Mouse (Mus musculus) forebrain, embryonic 10.5 days (tissue): ENCODE measurements around the gene Atg101. TPM values are rescaled to one million over a fixed set of nuclear protein-coding genes. Genes with fewer than 3 reads are reported as not detected.

Experiments
- DNase-seq: peaks from one replicate; pipeline ENCODE4 v3.0.0-alpha.2; 2017; ENCODE audit warnings: low spot score; ENCODE audit errors: extremely low spot score
- H3K27ac ChIP-seq: fragments of 300-500 bp; sonication (generic); 2 replicates; pipeline ENCODE4 v1.5.1; 2016; ENCODE audit warnings: mild to moderate bottlenecking
- H3K27me3 ChIP-seq: fragments of 300-500 bp; sonication (generic); 2 replicates; pipeline ENCODE4 v1.6.1; 2016; ENCODE audit warnings: mild to moderate bottlenecking; ENCODE audit not compliant: poor library complexity, severe bottlenecking
- H3K36me3 ChIP-seq: fragments of 300-500 bp; sonication (generic); replicated peaks from 2 replicates; pipeline ENCODE4 v1.6.1; 2016; ENCODE audit warnings: mild to moderate bottlenecking, moderate library complexity
- H3K4me1 ChIP-seq: fragments of 300-500 bp; sonication (generic); 2 replicates; pipeline ENCODE4 v1.6.1; 2016
- H3K4me3 ChIP-seq: fragments of 300-500 bp; sonication (generic); 2 replicates; pipeline ENCODE4 v1.5.1; 2016; ENCODE audit warnings: mild to moderate bottlenecking, moderate library complexity
- H3K9me3 ChIP-seq: fragments of 300-500 bp; sonication (generic); 2 replicates; pipeline ENCODE4 v1.6.1; 2016; ENCODE audit warnings: mild to moderate bottlenecking, moderate library complexity
- WGBS: fragments of 180-500 bp; shearing (Covaris S2); methylation state at CpG from one replicate; pipeline ENCODE4 v1.1.7; 2016; 5-methylcytosine and 5-hydroxymethylcytosine counted together
- polyA plus RNA-seq: library from polyadenylated mRNA; unstranded; fragments of >200 nt; fragmentation: Nextera tagmentation; extraction: Ambion mirVana; gene quantifications from 2 replicates; pipeline ENCODE4 v1.2.1, GENCODE M21; 2016

Gene Atg101
- polyA plus RNA-seq, 1 experiment from 2014 or later: 77.8 TPM

GRCm38 (mm10) chr15:101296091-101296490 is 12.0 kb downstream of the Atg101 start:
- no peak overlapping the region for H3K27ac ChIP-seq
- no peak for DNase-seq
- H3K4me1 ChIP-seq: peaks cover 16% of the 10 kb centered on the region
- H3K27me3 ChIP-seq: no peaks in the 10 kb centered on the region
- no peak overlapping the region for H3K4me3 ChIP-seq
- WGBS: 89% methylated on average over 11 of the region's 11 CpGs
- peaks cover 11% of the 10 kb centered on the region for H3K36me3 ChIP-seq
- H3K9me3 ChIP-seq: no peaks in the 10 kb centered on the region

GRCm38 (mm10) chr15:101297988-101298387 is 13.9 kb downstream of the Atg101 start:
- Histone ChIP-seq H3K4me3 (peak overlapping the region; percentile 42; the same call in 1 of the 2 replicates), H3K27ac (peak overlapping the region; percentile 79), H3K4me1 (peaks cover 16% of the 10 kb centered on the region), H3K36me3 (no peaks in the 10 kb centered on the region; the same call in 1 of the 2 replicates), H3K27me3 (no peaks in the 10 kb centered on the region), H3K9me3 (no peaks in the 10 kb centered on the region)
- WGBS: 24% methylated on average over 7 of the region's 7 CpGs
- no peak for DNase-seq

- Histone ChIP-seq H3K27me3 (no peaks in the 10 kb centered on the region), H3K4me3 (peak overlapping the region; percentile 42), H3K9me3 (no peaks in the 10 kb centered on the region), H3K36me3 (no peaks in the 10 kb centered on the region), H3K4me1 (peaks cover 14% of the 10 kb centered on the region), H3K27ac (peak overlapping the region; percentile 79)
- 10% methylated on average over 7 of the region's 7 CpGs for WGBS
- peak; percentile 60 for DNase-seq
These were observed 14.5 kb downstream of the Atg101 start for GRCm38 (mm10) chr15:101298550-101298949.

- DNase-seq: no peak
- H3K4me1 ChIP-seq: peaks cover 10% of the 10 kb centered on the region
- no peak overlapping the region for H3K4me3 ChIP-seq
- no peaks in the 10 kb centered on the region for H3K27me3 ChIP-seq
- no peaks in the 10 kb centered on the region for H3K36me3 ChIP-seq
- H3K9me3 ChIP-seq: no peaks in the 10 kb centered on the region
- H3K27ac ChIP-seq: no peak overlapping the region
- 89% methylated on average over 14 of the region's 14 CpGs for WGBS
These were observed 15.4 kb downstream of the Atg101 start for GRCm38 (mm10) chr15:101299480-101299960.

- no peak overlapping the region for H3K27ac ChIP-seq
- no peak for DNase-seq
- no peaks in the 10 kb centered on the region for H3K36me3 ChIP-seq
- H3K27me3 ChIP-seq: no peaks in the 10 kb centered on the region
- H3K9me3 ChIP-seq: no peaks in the 10 kb centered on the region
- 75% methylated on average over 6 of the region's 6 CpGs for WGBS
- peaks cover 10% of the 10 kb centered on the region for H3K4me1 ChIP-seq
- H3K4me3 ChIP-seq: no peak overlapping the region
These were observed 16.1 kb downstream of the Atg101 start for GRCm38 (mm10) chr15:101300128-101300527.

GRCm38 (mm10) chr15:101302201-101302600 is 18.1 kb downstream of the Atg101 start:
- Histone ChIP-seq H3K27me3 (no peaks in the 10 kb centered on the region), H3K9me3 (no peaks in the 10 kb centered on the region), H3K27ac (no peak overlapping the region), H3K4me1 (peaks cover 10% of the 10 kb centered on the region), H3K4me3 (no peak overlapping the region), H3K36me3 (no peaks in the 10 kb centered on the region)
- WGBS: 80% methylated on average over 3 of the region's 3 CpGs
- DNase-seq: no peak

- no peak overlapping the region for H3K27ac ChIP-seq
- H3K4me3 ChIP-seq: no peak overlapping the region
These were observed 19.8 kb downstream of the Atg101 start for GRCm38 (mm10) chr15:101303830-101304229.

GRCm38 (mm10) chr15:101306459-101306858 is 22.4 kb downstream of the Atg101 start:
- H3K27ac ChIP-seq: no peak overlapping the region
- H3K4me3 ChIP-seq: no peak overlapping the region
- peaks cover 17% of the 10 kb centered on the region for H3K4me1 ChIP-seq
- no peaks in the 10 kb centered on the region for H3K36me3 ChIP-seq
- DNase-seq: no peak
- H3K9me3 ChIP-seq: no peaks in the 10 kb centered on the region
- WGBS: 95% methylated on average over 4 of the region's 4 CpGs
- H3K27me3 ChIP-seq: no peaks in the 10 kb centered on the region

More at GRCm38 (mm10) chr15:101303830-101304229, 19.8 kb downstream of the Atg101 start:
- Histone ChIP-seq H3K9me3 (no peaks in the 10 kb centered on the region), H3K4me1 (peaks cover 7% of the 10 kb centered on the region), H3K27me3 (no peaks in the 10 kb centered on the region), H3K36me3 (no peaks in the 10 kb centered on the region)
- WGBS: 85% methylated on average over 4 of the region's 4 CpGs
- no peak for DNase-seq

GRCm38 (mm10) chr15:101308440-101309348 is 24.6 kb downstream of the Atg101 start:
- H3K4me3 ChIP-seq: no peak overlapping the region

GRCm38 (mm10) chr15:101309493-101309892 is 25.4 kb downstream of the Atg101 start:
- H3K9me3 ChIP-seq: no peaks in the 10 kb centered on the region
- H3K36me3 ChIP-seq: no peaks in the 10 kb centered on the region
- DNase-seq: no peak
- WGBS: 56% methylated on average over 5 of the region's 5 CpGs
- no peaks in the 10 kb centered on the region for H3K27me3 ChIP-seq
- no peak overlapping the region for H3K27ac ChIP-seq
- H3K4me1 ChIP-seq: peaks cover 17% of the 10 kb centered on the region
- no peak overlapping the region for H3K4me3 ChIP-seq

More at GRCm38 (mm10) chr15:101308440-101309348, 24.6 kb downstream of the Atg101 start:
- no peaks in the 10 kb centered on the region for H3K9me3 ChIP-seq
- no peak for DNase-seq
- H3K27ac ChIP-seq: no peak overlapping the region
- no peaks in the 10 kb centered on the region for H3K27me3 ChIP-seq
- peaks cover 17% of the 10 kb centered on the region for H3K4me1 ChIP-seq
- WGBS: 60% methylated on average over 13 of the region's 13 CpGs
- H3K36me3 ChIP-seq: no peaks in the 10 kb centered on the region

- H3K4me1 ChIP-seq: peaks cover 28% of the 10 kb centered on the region
- H3K27ac ChIP-seq: no peak overlapping the region
- H3K27me3 ChIP-seq: no peaks in the 10 kb centered on the region
- H3K9me3 ChIP-seq: no peaks in the 10 kb centered on the region
- no peak for DNase-seq
- H3K36me3 ChIP-seq: no peaks in the 10 kb centered on the region
- H3K4me3 ChIP-seq: no peak overlapping the region
- 71% methylated on average over 14 of the region's 15 CpGs for whole genome bisulfite sequencing
These were observed 27.2 kb downstream of the Atg101 start for GRCm38 (mm10) chr15:101311087-101311770.

- Histone ChIP-seq H3K4me1 (peaks cover 33% of the 10 kb centered on the region), H3K27me3 (peaks cover 5% of the 10 kb centered on the region; the same call in 1 of the 2 replicates), H3K27ac (no peak overlapping the region), H3K4me3 (no peak overlapping the region), H3K9me3 (no peaks in the 10 kb centered on the region), H3K36me3 (no peaks in the 10 kb centered on the region)
- no peak for DNase-seq
- WGBS: 86% methylated on average over 6 of the region's 6 CpGs
These were observed 27.9 kb downstream of the Atg101 start for GRCm38 (mm10) chr15:101312006-101312405.
